Mouse (Mus musculus): Measurements from ENCODE around the gene Nrip2.
"Not testable (repeated sequence)": the region's sequence is repeated elsewhere in the genome, so short reads cannot be mapped to it uniquely, and the experiment has no call there.

Gene Nrip2

GRCm38 (mm10) chr6:128398996-128399395 is at the start of gene Nrip2:
Gene Nrip2 (plus strand): TSS chr6:128399296.
- in situ Hi-C loops (cut with MboI, MseI) = no loop called here

- in situ Hi-C loops (cut with MboI, MseI) = no loop called here
Measured at GRCm38 (mm10) chr6:128349711-128350110, 49.4 kb upstream of the Nrip2 start.

- in situ Hi-C loops (cut with MboI, MseI) = no loop called here
Measured at GRCm38 (mm10) chr6:128354140-128354539, 45.0 kb upstream of the Nrip2 start.

- in situ Hi-C loops (cut with MboI, MseI) = no loop called here
Measured at GRCm38 (mm10) chr6:128355201-128355681, 43.9 kb upstream of the Nrip2 start.

GRCm38 (mm10) chr6:128355726-128356416 is 43.2 kb upstream of the Nrip2 start, which contains the start of gene Tulp3:
Gene Tulp3 (minus strand): TSS chr6:128355851.
- in situ Hi-C loops (cut with MboI, MseI) = no loop called here

GRCm38 (mm10) chr6:128358999-128359398 is 40.1 kb upstream of the Nrip2 start:
- in situ Hi-C loops (cut with MboI, MseI) = no loop called here

- in situ Hi-C loops (cut with MboI, MseI) = loop anchor here (5.0 kb wide), 1 partner anchor 50 kb away; no protein-coding TSS in a partner anchor
Measured at GRCm38 (mm10) chr6:128361901-128362300, 37.2 kb upstream of the Nrip2 start.

- in situ Hi-C loops (cut with MboI, MseI) = loop anchor here (5.0 kb wide), 1 partner anchor 50 kb away; no protein-coding TSS in a partner anchor
Measured at GRCm38 (mm10) chr6:128362381-128363006, 36.6 kb upstream of the Nrip2 start, which contains the start of the genes Rhno1 and Foxm1. Gene Rhno1 (minus strand): TSS chr6:128362911. Gene Foxm1 (plus strand): TSS chr6:128362967.

- in situ Hi-C loops (cut with MboI, MseI) = loop anchor here (5.0 kb wide), 1 partner anchor 49 kb away; no protein-coding TSS in a partner anchor
Measured at GRCm38 (mm10) chr6:128363007-128363825, 35.9 kb upstream of the Nrip2 start.

- in situ Hi-C loops (cut with MboI, MseI) = loop anchor here (5.0 kb wide), 1 partner anchor 48 kb away; no protein-coding TSS in a partner anchor
Measured at GRCm38 (mm10) chr6:128364721-128365120, 34.4 kb upstream of the Nrip2 start.

- in situ Hi-C loops (cut with MboI, MseI) = no loop called here
Measured at GRCm38 (mm10) chr6:128366466-128366865, 32.6 kb upstream of the Nrip2 start.

GRCm38 (mm10) chr6:128370040-128370439 is 29.1 kb upstream of the Nrip2 start:
- in situ Hi-C loops (cut with MboI, MseI) = no loop called here

- in situ Hi-C loops (cut with MboI, MseI) = no loop called here
Measured at GRCm38 (mm10) chr6:128375192-128375591, 23.9 kb upstream of the Nrip2 start, which contains the start of the genes Tex52 and Gm44596. Gene Tex52 (plus strand): TSS chr6:128375456. Gene Gm44596 (plus strand): TSS chr6:128375503.

- in situ Hi-C loops (cut with MboI, MseI) = no loop called here
Measured at GRCm38 (mm10) chr6:128376371-128377085, 22.6 kb upstream of the Nrip2 start.

- in situ Hi-C loops (cut with MboI, MseI) = no loop called here
Measured at GRCm38 (mm10) chr6:128379636-128380035, 19.5 kb upstream of the Nrip2 start.

GRCm38 (mm10) chr6:128380594-128381167 is 18.4 kb upstream of the Nrip2 start:
- in situ Hi-C loops (cut with MboI, MseI) = not testable (repeated sequence)

- in situ Hi-C loops (cut with MboI, MseI) = no loop called here
Measured at GRCm38 (mm10) chr6:128381254-128381653, 17.8 kb upstream of the Nrip2 start.

GRCm38 (mm10) chr6:128383752-128384151 is 15.3 kb upstream of the Nrip2 start:
- in situ Hi-C loops (cut with MboI, MseI) = no loop called here

- in situ Hi-C loops (cut with MboI, MseI) = no loop called here
Measured at GRCm38 (mm10) chr6:128385026-128385425, 14.1 kb upstream of the Nrip2 start.

- in situ Hi-C loops (cut with MboI, MseI) = no loop called here
Measured at GRCm38 (mm10) chr6:128389185-128389584, 9.9 kb upstream of the Nrip2 start.

- in situ Hi-C loops (cut with MboI, MseI) = no loop called here
Measured at GRCm38 (mm10) chr6:128390683-128391082, 8.4 kb upstream of the Nrip2 start.
